Mouse (Mus musculus): ENCODE measurements around the gene Txndc2. TPM values are rescaled to one million over a fixed set of nuclear protein-coding genes. Genes with fewer than 3 reads are reported as not detected.

Txndc2 gene
- 0.07 TPM in 1 of 2 replicates, not detected in the other for polyA plus RNA-seq (2015; fragmentation: Nextera tagmentation; extraction: Ambion mirVana)

GRCm38 (mm10) chr17:65641734-65642218 lies at the start of gene Txndc2:
Gene Txndc2 (minus strand): TSS chr17:65642168.

GRCm38 (mm10) chr17:65613463-65614412 lies 28.2 kb downstream of the Txndc2 start, which contains the start of gene Vapa:
Gene Vapa (minus strand): TSS chr17:65613555.

Other genes with a start within 250 kb of the Txndc2 start
- gene Tmem232, start 101.4 kb downstream of the Txndc2 start, polyA plus RNA-seq (2015; fragmentation: Nextera tagmentation; extraction: Ambion mirVana) = 0.26 and 0.28 TPM in 2 replicates
- gene Vapa, start 28.6 kb downstream of the Txndc2 start, polyA plus RNA-seq (2015; fragmentation: Nextera tagmentation; extraction: Ambion mirVana) = 235 and 243 TPM in 2 replicates
- 22.6 and 28.5 TPM in 2 replicates for gene Rab31, start 130.6 kb upstream of the Txndc2 start, polyA plus RNA-seq (2015; fragmentation: Nextera tagmentation; extraction: Ambion mirVana)
- 15.1 and 16.1 TPM in 2 replicates for gene Ppp4r1, start 140.4 kb upstream of the Txndc2 start, polyA plus RNA-seq (2015; fragmentation: Nextera tagmentation; extraction: Ambion mirVana)
- 43.2 and 47.4 TPM in 2 replicates for gene Ralbp1, start 243.6 kb upstream of the Txndc2 start, polyA plus RNA-seq (2015; fragmentation: Nextera tagmentation; extraction: Ambion mirVana)

All from skeletal muscle tissue, postnatal 0 days (tissue).